Mouse (Mus musculus): Measurements from ENCODE around the gene Tex13a. TPM values are rescaled to one million over a fixed set of nuclear protein-coding genes. Genes with fewer than 3 reads are reported as not detected.

The Tex13a gene
- total RNA-seq (2022), result not detected

GRCm38 (mm10) chrX:138209480-138209879 lies at the start of gene Tex13a:
Gene Tex13a (minus strand): TSS chrX:138209580.
- DNase-seq (ENCODE audit: low spot score), result no peak

DNA sequence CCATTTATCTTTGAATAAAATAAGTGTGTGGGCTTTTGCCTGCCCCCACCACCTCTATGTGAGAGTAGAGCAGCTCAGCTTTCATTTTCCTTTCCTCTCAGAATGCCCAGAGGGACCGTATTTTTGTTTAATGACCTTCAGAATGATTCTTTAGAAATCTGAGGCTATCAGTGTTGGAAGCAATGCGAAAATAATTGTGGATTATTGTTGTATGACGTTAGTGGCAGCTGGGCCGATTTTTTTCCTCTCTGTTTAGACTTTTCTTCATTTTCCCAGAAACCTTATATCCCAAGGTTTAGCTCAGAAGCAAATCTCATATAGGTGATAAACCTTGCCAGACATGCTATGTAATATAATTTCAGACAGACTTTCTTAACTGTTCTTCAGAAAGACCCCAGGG lies 25.2 kb upstream of the Tex13a start:
- DNase-seq (ENCODE audit: low spot score), result no peak

DNA sequence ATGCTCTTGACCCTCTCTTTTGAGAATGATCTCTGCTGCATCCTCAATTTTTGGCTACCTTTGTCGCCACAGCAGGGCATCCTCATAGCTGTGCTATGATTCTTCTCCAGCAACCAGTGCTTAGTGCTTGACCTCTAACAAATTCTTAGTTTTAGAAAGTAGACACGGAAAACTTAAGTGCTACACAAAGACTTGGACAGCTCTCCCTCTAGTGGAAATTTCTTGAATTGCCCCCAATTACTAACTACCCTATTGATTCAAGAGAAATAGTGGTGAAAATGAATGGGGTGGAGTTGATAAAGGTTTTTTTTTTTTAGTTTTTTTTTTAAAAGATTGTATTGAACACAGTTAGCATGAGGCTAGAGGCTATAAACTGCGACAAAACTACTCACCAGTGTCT lies 39.2 kb downstream of the Tex13a start:
- DNase-seq (ENCODE audit: low spot score), result peak; percentile 0

Measured in heart, adult 8-10 months (tissue).